Mouse (Mus musculus) liver, embryonic 15.5 days (tissue): ENCODE results near the gene Cabp7. TPM values are rescaled to one million over a fixed set of nuclear protein-coding genes. Genes with fewer than 3 reads are reported as not detected.

Experiments
- ATAC-seq: fragments of 200-750 bp; cut with Nextera tagmentation; 2 replicates; pipeline ENCODE4 v1.8.0; 2017; ENCODE audit warnings: moderate number of reproducible peaks, mild to moderate bottlenecking, moderate library complexity; ENCODE audit not compliant: insufficient read depth
- H3K27ac ChIP-seq: fragments of 300-500 bp; sonication (generic); replicated peaks from 2 replicates; pipeline ENCODE4 v1.5.1; 2015; ENCODE audit warnings: mild to moderate bottlenecking, inconsistent platforms
- H3K27me3 ChIP-seq: fragments of 300-500 bp; sonication (generic); 2 replicates; pipeline ENCODE4 v1.6.1; 2015; ENCODE audit warnings: mild to moderate bottlenecking, inconsistent platforms
- H3K36me3 ChIP-seq: fragments of 300-500 bp; sonication (generic); replicated peaks from 2 replicates; pipeline ENCODE4 v1.6.1; 2015; ENCODE audit warnings: moderate library complexity, mild to moderate bottlenecking, inconsistent platforms
- H3K4me1 ChIP-seq: fragments of 300-500 bp; sonication (generic); replicated peaks from 2 replicates; pipeline ENCODE4 v1.6.1; 2015; ENCODE audit warnings: inconsistent platforms
- H3K4me2 ChIP-seq: fragments of 300-500 bp; sonication (generic); 2 replicates; pipeline ENCODE4 v1.6.1; 2015; ENCODE audit warnings: moderate library complexity, mild to moderate bottlenecking, inconsistent platforms
- H3K4me3 ChIP-seq: fragments of 300-500 bp; sonication (generic); replicated peaks from 2 replicates; pipeline ENCODE4 v1.5.1; 2015; ENCODE audit warnings: mild to moderate bottlenecking, inconsistent platforms
- H3K9ac ChIP-seq: fragments of 300-500 bp; sonication (generic); 2 replicates; pipeline ENCODE4 v1.6.1; 2015; ENCODE audit warnings: moderate library complexity, mild to moderate bottlenecking, inconsistent platforms
- H3K9me3 ChIP-seq: fragments of 300-500 bp; sonication (generic); replicated peaks from 2 replicates; pipeline ENCODE4 v1.6.1; 2016; ENCODE audit warnings: inconsistent platforms
- WGBS: fragments of 180-500 bp; shearing (Covaris S2); methylation state at CpG from one replicate; pipeline ENCODE4 v1.1.7; 2015; ENCODE audit warnings: mixed read lengths; ENCODE audit not compliant: insufficient replicate concordance; 5-methylcytosine and 5-hydroxymethylcytosine counted together
- polyA plus RNA-seq: library from polyadenylated mRNA; unstranded; fragments of >200 nt; fragmentation: Nextera tagmentation; extraction: Ambion mirVana; gene quantifications from 2 replicates; pipeline ENCODE4 v1.2.1, GENCODE M21; 2015

The Cabp7 gene
- 0.07 TPM in 1 of 2 replicates, not detected in the other for polyA plus RNA-seq

GRCm38 (mm10) chr11:4746733-4747132, at the start of gene Cabp7:
Gene Cabp7, minus strand, starts transcription at chr11:4746778.
- WGBS: under 1% methylated on average over 45 of the region's 73 CpGs
- H3K27me3 ChIP-seq: peaks cover 95% of the 10 kb centered on the region
- H3K9me3 ChIP-seq: no peaks in the 10 kb centered on the region
- no peak for ATAC-seq
- no peak within 1 kb of the TSS for H3K9ac ChIP-seq
- peaks cover 11% of the 10 kb centered on the region for H3K4me1 ChIP-seq
- H3K27ac ChIP-seq: no peak within 1 kb of the TSS
- peak within 1 kb of the TSS; percentile 41 for H3K4me3 ChIP-seq
- peak within 1 kb of the TSS; percentile 65 for H3K4me2 ChIP-seq
- H3K36me3 ChIP-seq: no peaks in the 10 kb centered on the region

- H3K4me1 ChIP-seq: no peaks in the 10 kb centered on the region
- no peaks in the 10 kb centered on the region for H3K27me3 ChIP-seq
- ATAC-seq: no peak
- no peak overlapping the region for H3K4me2 ChIP-seq
- H3K9ac ChIP-seq: no peak overlapping the region
- H3K9me3 ChIP-seq: no peaks in the 10 kb centered on the region
- WGBS: 78% methylated on average over 3 of the region's 3 CpGs
- H3K27ac ChIP-seq: no peak overlapping the region
- H3K4me3 ChIP-seq: no peak overlapping the region
- H3K36me3 ChIP-seq: peaks cover 38% of the 10 kb centered on the region
Observed at GRCm38 (mm10) chr11:4793006-4793405, 46.4 kb upstream of the Cabp7 start.

- Histone ChIP-seq H3K36me3 (peaks cover 53% of the 10 kb centered on the region), H3K27ac (no peak overlapping the region), H3K4me3 (no peak overlapping the region), H3K9ac (no peak overlapping the region), H3K4me2 (no peak overlapping the region), H3K27me3 (no peaks in the 10 kb centered on the region), H3K4me1 (no peaks in the 10 kb centered on the region), H3K9me3 (no peaks in the 10 kb centered on the region)
- WGBS: 80% methylated on average over 6 of the region's 6 CpGs
- ATAC-seq: no peak
Observed at GRCm38 (mm10) chr11:4791549-4791948, 45.0 kb upstream of the Cabp7 start.

GRCm38 (mm10) chr11:4789691-4790090, 43.1 kb upstream of the Cabp7 start:
- no peaks in the 10 kb centered on the region for H3K4me1 ChIP-seq
- H3K4me2 ChIP-seq: no peak overlapping the region
- H3K9ac ChIP-seq: no peak overlapping the region
- ATAC-seq: no peak
- H3K9me3 ChIP-seq: no peaks in the 10 kb centered on the region
- no peak overlapping the region for H3K4me3 ChIP-seq
- H3K36me3 ChIP-seq: peaks cover 64% of the 10 kb centered on the region
- WGBS: 84% methylated on average over 5 of the region's 5 CpGs
- no peaks in the 10 kb centered on the region for H3K27me3 ChIP-seq
- H3K27ac ChIP-seq: no peak overlapping the region

GRCm38 (mm10) chr11:4784629-4785142, 38.1 kb upstream of the Cabp7 start:
- no peak overlapping the region for H3K27ac ChIP-seq
- H3K4me3 ChIP-seq: no peak overlapping the region
- no peaks in the 10 kb centered on the region for H3K27me3 ChIP-seq
- no peak for ATAC-seq
- WGBS: 47% methylated on average over 5 of the region's 5 CpGs
- no peak overlapping the region for H3K9ac ChIP-seq
- H3K9me3 ChIP-seq: no peaks in the 10 kb centered on the region
- no peaks in the 10 kb centered on the region for H3K4me1 ChIP-seq
- peaks cover 46% of the 10 kb centered on the region for H3K36me3 ChIP-seq
- H3K4me2 ChIP-seq: no peak overlapping the region

- Histone ChIP-seq H3K4me1 (no peaks in the 10 kb centered on the region), H3K36me3 (peaks cover 49% of the 10 kb centered on the region), H3K4me3 (no peak overlapping the region), H3K9me3 (no peaks in the 10 kb centered on the region), H3K9ac (no peak overlapping the region), H3K4me2 (no peak overlapping the region), H3K27me3 (no peaks in the 10 kb centered on the region), H3K27ac (no peak overlapping the region)
- 56% methylated on average over 3 of the region's 3 CpGs for WGBS
- no peak for ATAC-seq
Observed at GRCm38 (mm10) chr11:4783116-4783515, 36.5 kb upstream of the Cabp7 start.

- no peak for ATAC-seq
- Histone ChIP-seq H3K4me3 (no peak overlapping the region), H3K9ac (no peak overlapping the region), H3K9me3 (no peaks in the 10 kb centered on the region), H3K36me3 (peaks cover 30% of the 10 kb centered on the region), H3K27me3 (no peaks in the 10 kb centered on the region), H3K27ac (no peak overlapping the region), H3K4me1 (no peaks in the 10 kb centered on the region), H3K4me2 (no peak overlapping the region)
- WGBS: 71% methylated on average over 3 of the region's 3 CpGs
Observed at GRCm38 (mm10) chr11:4780927-4781326, 34.3 kb upstream of the Cabp7 start.

GRCm38 (mm10) chr11:4772925-4773324, 26.3 kb upstream of the Cabp7 start:
- Histone ChIP-seq H3K27me3 (no peaks in the 10 kb centered on the region), H3K27ac (no peak overlapping the region), H3K4me2 (no peak overlapping the region), H3K9ac (no peak overlapping the region), H3K36me3 (peaks cover 6% of the 10 kb centered on the region), H3K9me3 (no peaks in the 10 kb centered on the region), H3K4me1 (no peaks in the 10 kb centered on the region), H3K4me3 (no peak overlapping the region)
- WGBS: 25% methylated on average over 3 of the region's 3 CpGs
- ATAC-seq: no peak

- Histone ChIP-seq H3K9ac (no peak overlapping the region), H3K9me3 (no peaks in the 10 kb centered on the region), H3K36me3 (peaks cover 5% of the 10 kb centered on the region), H3K27ac (no peak overlapping the region), H3K4me1 (no peaks in the 10 kb centered on the region), H3K27me3 (no peaks in the 10 kb centered on the region), H3K4me3 (no peak overlapping the region), H3K4me2 (no peak overlapping the region)
- ATAC-seq: no peak
- 61% methylated on average over 7 of the region's 7 CpGs for WGBS
Observed at GRCm38 (mm10) chr11:4771756-4772155, 25.2 kb upstream of the Cabp7 start.

GRCm38 (mm10) chr11:4769881-4770280, 23.3 kb upstream of the Cabp7 start:
- no peaks in the 10 kb centered on the region for H3K4me1 ChIP-seq
- ATAC-seq: no peak
- no peak overlapping the region for H3K4me3 ChIP-seq
- no peaks in the 10 kb centered on the region for H3K9me3 ChIP-seq
- peaks cover 5% of the 10 kb centered on the region; the same call in 1 of the 2 replicates for H3K36me3 ChIP-seq
- 85% methylated on average over 6 of the region's 6 CpGs for WGBS
- no peak overlapping the region for H3K4me2 ChIP-seq
- no peaks in the 10 kb centered on the region for H3K27me3 ChIP-seq
- no peak overlapping the region for H3K27ac ChIP-seq
- H3K9ac ChIP-seq: no peak overlapping the region

GRCm38 (mm10) chr11:4769293-4769692, 22.7 kb upstream of the Cabp7 start:
- Histone ChIP-seq H3K4me2 (no peak overlapping the region), H3K9ac (no peak overlapping the region), H3K27me3 (no peaks in the 10 kb centered on the region), H3K27ac (no peak overlapping the region), H3K4me1 (no peaks in the 10 kb centered on the region), H3K4me3 (no peak overlapping the region), H3K36me3 (peaks cover 5% of the 10 kb centered on the region; the same call in 1 of the 2 replicates), H3K9me3 (no peaks in the 10 kb centered on the region)
- 69% methylated on average over 7 of the region's 7 CpGs for WGBS
- no peak for ATAC-seq

GRCm38 (mm10) chr11:4768399-4768798, 21.8 kb upstream of the Cabp7 start:
- H3K36me3 ChIP-seq: peaks cover 5% of the 10 kb centered on the region; the same call in 1 of the 2 replicates
- H3K9me3 ChIP-seq: no peaks in the 10 kb centered on the region
- peaks cover 4% of the 10 kb centered on the region for H3K27me3 ChIP-seq
- H3K4me1 ChIP-seq: no peaks in the 10 kb centered on the region
- no peak overlapping the region for H3K4me2 ChIP-seq
- H3K4me3 ChIP-seq: no peak overlapping the region
- WGBS: 71% methylated on average over 4 of the region's 4 CpGs
- no peak overlapping the region for H3K9ac ChIP-seq
- no peak overlapping the region for H3K27ac ChIP-seq
- no peak for ATAC-seq
